Mouse (Mus musculus) neural tube, embryonic 13.5 days (tissue): ENCODE measurements at regions not wholly inside any gene's neighbourhood (a gene's known extent, or its start where the extent isn't known, plus 50 kb on each side); places are given as distances from the start of the nearest gene placed in this dataset.

Source experiments
- ATAC-seq: fragments of 200-750 bp; cut with Nextera tagmentation; 2 replicates; pipeline ENCODE4 v1.8.0; 2017; ENCODE audit warnings: low read depth, mild to moderate bottlenecking, moderate TSS enrichment, moderate library complexity
- H3K27ac ChIP-seq: fragments of 300-500 bp; sonication (generic); replicated peaks from 2 replicates; pipeline ENCODE4 v1.5.1; 2015; ENCODE audit warnings: moderate library complexity, mild to moderate bottlenecking, inconsistent platforms
- H3K27me3 ChIP-seq: fragments of 300-500 bp; sonication (generic); 2 replicates; pipeline ENCODE4 v1.6.1; 2015; ENCODE audit warnings: mild to moderate bottlenecking, inconsistent platforms
- H3K36me3 ChIP-seq: fragments of 300-500 bp; sonication (generic); 2 replicates; pipeline ENCODE4 v1.6.1; 2015; ENCODE audit warnings: mild to moderate bottlenecking, inconsistent platforms
- H3K4me1 ChIP-seq: fragments of 300-500 bp; sonication (generic); replicated peaks from 2 replicates; pipeline ENCODE4 v1.6.1; 2015; ENCODE audit warnings: inconsistent platforms
- H3K4me2 ChIP-seq: fragments of 300-500 bp; sonication (generic); 2 replicates; pipeline ENCODE4 v1.6.1; 2015; ENCODE audit warnings: inconsistent platforms, mild to moderate bottlenecking, moderate library complexity
- H3K4me3 ChIP-seq: fragments of 300-500 bp; sonication (generic); 2 replicates; pipeline ENCODE4 v1.5.1; 2015; ENCODE audit warnings: mild to moderate bottlenecking, inconsistent platforms
- H3K9ac ChIP-seq: fragments of 300-500 bp; sonication (generic); 2 replicates; pipeline ENCODE4 v1.6.1; 2015; ENCODE audit warnings: moderate library complexity, mild to moderate bottlenecking, inconsistent platforms
- H3K9me3 ChIP-seq: fragments of 300-500 bp; sonication (generic); 2 replicates; pipeline ENCODE4 v1.6.1; 2016; ENCODE audit warnings: inconsistent platforms
- WGBS: fragments of 180-500 bp; shearing (Covaris S2); methylation state at CpG from one replicate; pipeline ENCODE4 v1.1.7; 2015; 5-methylcytosine and 5-hydroxymethylcytosine counted together

GRCm38 (mm10) chr17:84083307-84084263 lies 104.2 kb downstream of the Zfp36l2 start:
- no peak overlapping the region for H3K9ac ChIP-seq
- no peak overlapping the region for H3K27ac ChIP-seq
- peaks cover 42% of the 10 kb centered on the region for H3K4me1 ChIP-seq
- H3K36me3 ChIP-seq: no peaks in the 10 kb centered on the region
- no peak overlapping the region for H3K4me3 ChIP-seq
- H3K27me3 ChIP-seq: no peaks in the 10 kb centered on the region
- no peaks in the 10 kb centered on the region for H3K9me3 ChIP-seq
- ATAC-seq: no peak
- 79% methylated on average over 16 of the region's 16 CpGs for WGBS
- no peak overlapping the region for H3K4me2 ChIP-seq

- Histone ChIP-seq H3K27me3 (no peaks in the 10 kb centered on the region), H3K4me2 (no peak overlapping the region), H3K27ac (peak overlapping the region; percentile 85), H3K4me1 (peaks cover 42% of the 10 kb centered on the region), H3K36me3 (no peaks in the 10 kb centered on the region), H3K9ac (no peak overlapping the region), H3K4me3 (no peak overlapping the region), H3K9me3 (no peaks in the 10 kb centered on the region)
- WGBS: 88% methylated on average over 5 of the region's 5 CpGs
- no peak for ATAC-seq
Observed at GRCm38 (mm10) chr17:84082571-84082970, 105.2 kb downstream of the Zfp36l2 start.

- no peak overlapping the region for H3K9ac ChIP-seq
- H3K9me3 ChIP-seq: no peaks in the 10 kb centered on the region
- H3K4me1 ChIP-seq: peaks cover 42% of the 10 kb centered on the region
- no peak overlapping the region for H3K4me2 ChIP-seq
- H3K36me3 ChIP-seq: no peaks in the 10 kb centered on the region
- 17% methylated on average over 8 of the region's 8 CpGs for WGBS
- ATAC-seq: peak; percentile 89
- H3K27ac ChIP-seq: peak overlapping the region; percentile 85
- no peak overlapping the region for H3K4me3 ChIP-seq
- H3K27me3 ChIP-seq: no peaks in the 10 kb centered on the region
Observed at GRCm38 (mm10) chr17:84081751-84082352, 105.9 kb downstream of the Zfp36l2 start.

- no peaks in the 10 kb centered on the region for H3K36me3 ChIP-seq
- no peak overlapping the region for H3K27ac ChIP-seq
- 0 out of 2 replicates have a peak, but pooled peaks cover 9% of the 10 kb centered on the region for H3K4me1 ChIP-seq
- no peaks in the 10 kb centered on the region for H3K9me3 ChIP-seq
- H3K9ac ChIP-seq: no peak overlapping the region
- no peak overlapping the region for H3K4me2 ChIP-seq
- H3K27me3 ChIP-seq: no peaks in the 10 kb centered on the region
- 79% methylated on average over 3 of the region's 3 CpGs for WGBS
- no peak for ATAC-seq
- H3K4me3 ChIP-seq: no peak overlapping the region
Observed at GRCm38 (mm10) chr17:84075081-84075938, 112.4 kb downstream of the Zfp36l2 start.

DNA sequence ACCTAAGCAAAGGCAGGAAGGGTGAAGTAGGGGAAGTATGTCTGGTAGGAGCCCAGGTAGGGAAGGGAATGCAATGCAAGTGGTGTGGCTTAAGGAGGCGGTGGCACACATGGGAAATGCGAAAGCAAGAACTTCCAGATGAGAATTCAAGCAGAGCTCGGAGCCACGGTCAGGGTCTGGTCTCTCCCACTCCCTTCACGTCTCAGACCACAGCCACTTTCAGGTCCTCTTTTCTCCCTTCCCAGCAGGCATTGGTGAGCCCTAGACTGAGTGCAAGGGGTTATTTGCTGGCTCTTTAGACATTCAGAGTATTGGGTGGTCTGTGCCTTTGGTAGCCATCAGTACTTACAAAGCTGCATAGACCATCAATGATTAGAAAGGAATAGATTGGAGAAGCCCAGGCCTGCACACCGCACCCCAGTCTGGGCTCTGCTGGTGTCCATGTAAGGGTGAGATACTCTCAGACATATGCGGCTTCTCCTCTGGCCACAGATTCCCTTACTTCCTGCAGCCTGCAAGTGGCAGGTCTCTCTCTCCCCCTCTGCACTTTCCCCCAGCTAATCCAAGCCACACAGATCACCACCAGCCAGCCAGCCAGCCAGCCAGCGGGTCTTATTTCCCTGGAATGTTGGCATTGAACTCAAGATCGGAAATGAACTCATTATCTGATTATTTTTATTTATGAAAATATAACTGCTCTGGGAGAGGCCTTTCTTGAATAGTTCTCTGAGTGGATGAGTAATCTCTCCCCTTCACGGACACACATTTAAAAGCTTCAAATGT lies 113.6 kb downstream of the Zfp36l2 start:
- no peak for ATAC-seq
- Histone ChIP-seq H3K27ac (no peak overlapping the region), H3K36me3 (no peaks in the 10 kb centered on the region), H3K9ac (no peak overlapping the region), H3K27me3 (no peaks in the 10 kb centered on the region), H3K4me2 (no peak overlapping the region), H3K4me3 (no peak overlapping the region), H3K9me3 (no peaks in the 10 kb centered on the region), H3K4me1 (0 out of 2 replicates have a peak, but pooled peaks cover 9% of the 10 kb centered on the region)
- WGBS: 85% methylated on average over 10 of the region's 10 CpGs

GRCm38 (mm10) chr17:84072426-84073030 lies 115.2 kb downstream of the Zfp36l2 start:
- no peak overlapping the region for H3K4me3 ChIP-seq
- no peak; the same call in 1 of the 2 replicates for ATAC-seq
- no peak overlapping the region for H3K4me2 ChIP-seq
- no peak overlapping the region for H3K27ac ChIP-seq
- H3K9ac ChIP-seq: no peak overlapping the region
- H3K36me3 ChIP-seq: no peaks in the 10 kb centered on the region
- no peaks in the 10 kb centered on the region for H3K27me3 ChIP-seq
- no peaks in the 10 kb centered on the region for H3K9me3 ChIP-seq
- 0 out of 2 replicates have a peak, but pooled peaks cover 9% of the 10 kb centered on the region for H3K4me1 ChIP-seq
- WGBS: 57% methylated on average over 4 of the region's 4 CpGs

DNA sequence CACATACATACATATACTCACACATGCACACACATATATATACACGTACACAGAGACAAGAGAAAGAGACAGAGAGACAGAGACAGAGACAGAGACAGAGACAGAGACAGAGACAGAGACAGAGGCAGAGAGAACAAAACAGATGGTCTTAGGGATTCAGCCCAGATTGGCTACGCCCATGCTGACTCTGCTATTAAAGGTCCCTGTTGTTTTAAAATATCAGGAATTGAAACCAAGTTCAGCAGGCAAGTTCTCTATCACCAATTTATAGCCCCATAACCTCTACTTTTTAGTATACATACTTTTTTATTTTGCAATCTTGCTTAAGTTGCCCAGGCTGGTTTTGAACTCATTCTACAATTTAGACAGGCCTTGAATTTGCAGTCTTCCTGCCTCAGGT lies 115.9 kb downstream of the Zfp36l2 start:
- H3K9me3 ChIP-seq: peaks cover 4% of the 10 kb centered on the region; the same call in 1 of the 2 replicates
- no peaks in the 10 kb centered on the region for H3K36me3 ChIP-seq
- no peaks in the 10 kb centered on the region for H3K27me3 ChIP-seq
- no peak for ATAC-seq
- H3K4me2 ChIP-seq: no peak overlapping the region
- H3K27ac ChIP-seq: peak overlapping the region; percentile 42
- 81% methylated on average over 2 of the region's 2 CpGs for WGBS
- no peak overlapping the region for H3K9ac ChIP-seq
- 0 out of 2 replicates have a peak, but pooled peaks cover 9% of the 10 kb centered on the region for H3K4me1 ChIP-seq
- no peak overlapping the region for H3K4me3 ChIP-seq

DNA sequence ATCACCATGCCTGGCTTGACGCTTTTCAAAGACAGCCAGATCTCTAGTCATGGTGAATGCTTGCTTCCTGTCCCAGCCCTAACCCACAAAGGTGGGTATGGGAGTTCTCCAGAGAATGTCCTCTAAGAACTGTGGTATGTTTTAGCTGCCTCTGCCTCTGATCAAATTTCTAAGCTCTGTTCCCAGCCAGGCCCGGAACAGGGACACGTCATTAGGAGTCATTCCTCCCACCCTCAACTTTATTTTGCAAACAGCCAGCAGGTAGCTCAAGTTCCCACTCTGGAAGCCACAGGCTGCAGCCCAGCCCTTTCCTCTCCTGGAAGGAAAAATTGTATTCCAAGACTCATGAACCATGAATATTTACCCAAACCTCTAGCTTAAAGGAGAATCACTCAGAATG lies 117.2 kb downstream of the Zfp36l2 start:
- peaks cover 4% of the 10 kb centered on the region; the same call in 1 of the 2 replicates for H3K9me3 ChIP-seq
- H3K27ac ChIP-seq: no peak overlapping the region
- no peak overlapping the region for H3K4me3 ChIP-seq
- 83% methylated on average over 3 of the region's 3 CpGs for WGBS
- no peak overlapping the region for H3K4me2 ChIP-seq
- H3K36me3 ChIP-seq: no peaks in the 10 kb centered on the region
- H3K9ac ChIP-seq: no peak overlapping the region
- 0 out of 2 replicates have a peak, but pooled peaks cover 9% of the 10 kb centered on the region for H3K4me1 ChIP-seq
- no peaks in the 10 kb centered on the region for H3K27me3 ChIP-seq
- no peak for ATAC-seq

- Histone ChIP-seq H3K9me3 (peaks cover 4% of the 10 kb centered on the region; the same call in 1 of the 2 replicates), H3K36me3 (no peaks in the 10 kb centered on the region), H3K27ac (no peak overlapping the region), H3K9ac (no peak overlapping the region), H3K4me1 (peaks cover 7% of the 10 kb centered on the region; the same call in 1 of the 2 replicates), H3K4me2 (no peak overlapping the region), H3K4me3 (no peak overlapping the region), H3K27me3 (no peaks in the 10 kb centered on the region)
- ATAC-seq: no peak
- WGBS: 37% methylated on average over 26 of the region's 26 CpGs
Observed at GRCm38 (mm10) chr17:84067102-84067501, 120.6 kb downstream of the Zfp36l2 start.

GRCm38 (mm10) chr17:84063791-84064190 lies 124.0 kb downstream of the Zfp36l2 start:
- peaks cover 23% of the 10 kb centered on the region for H3K4me1 ChIP-seq
- H3K36me3 ChIP-seq: no peaks in the 10 kb centered on the region
- H3K9ac ChIP-seq: no peak overlapping the region
- H3K4me3 ChIP-seq: no peak overlapping the region
- no peaks in the 10 kb centered on the region for H3K27me3 ChIP-seq
- peaks cover 4% of the 10 kb centered on the region; the same call in 1 of the 2 replicates for H3K9me3 ChIP-seq
- no peak overlapping the region for H3K27ac ChIP-seq
- H3K4me2 ChIP-seq: no peak overlapping the region
- ATAC-seq: no peak
- WGBS: 44% methylated on average over 7 of the region's 7 CpGs

DNA sequence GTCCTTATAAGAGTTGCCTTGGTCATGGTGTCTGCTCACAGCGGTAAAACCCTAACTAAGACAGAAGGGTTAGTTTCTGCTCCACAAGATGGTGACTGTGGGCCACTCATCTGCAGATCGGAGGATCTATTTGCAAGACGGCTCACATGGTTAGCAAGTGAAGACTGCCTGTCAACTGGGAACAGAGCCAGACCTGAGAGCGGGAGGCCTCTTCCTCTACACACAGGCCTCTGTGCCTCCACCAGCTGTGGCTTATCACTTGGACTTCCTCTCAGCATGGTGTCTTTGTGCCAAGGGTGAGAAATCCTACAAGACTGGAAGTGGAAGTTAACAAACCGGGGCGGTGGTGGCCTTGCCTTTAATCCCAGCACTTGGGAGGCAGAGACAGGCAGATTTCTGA lies 126.1 kb downstream of the Zfp36l2 start:
- Histone ChIP-seq H3K27me3 (no peaks in the 10 kb centered on the region), H3K36me3 (no peaks in the 10 kb centered on the region), H3K4me1 (peaks cover 42% of the 10 kb centered on the region), H3K9me3 (no peaks in the 10 kb centered on the region), H3K27ac (no peak overlapping the region), H3K4me2 (no peak overlapping the region), H3K4me3 (no peak overlapping the region), H3K9ac (no peak overlapping the region)
- 81% methylated on average over 6 of the region's 6 CpGs for WGBS
- ATAC-seq: no peak
